Mouse (Mus musculus) midbrain, embryonic 16.5 days (tissue): ENCODE measurements around the gene Ccdc17. TPM values are rescaled to one million over a fixed set of nuclear protein-coding genes. Genes with fewer than 3 reads are reported as not detected.

ENCODE experiments used
- ATAC-seq: fragments of 200-750 bp; cut with Nextera tagmentation; 2 replicates; pipeline ENCODE4 v1.8.0; 2017; ENCODE audit warnings: moderate TSS enrichment
- H3K27ac ChIP-seq: fragments of 300-500 bp; sonication (generic); 2 replicates; pipeline ENCODE4 v1.5.1; 2014; ENCODE audit warnings: mild to moderate bottlenecking, low read length, mixed read lengths
- H3K27me3 ChIP-seq: fragments of 300-500 bp; sonication (generic); 2 replicates; pipeline ENCODE4 v1.6.1; 2014; ENCODE audit warnings: low read depth, low read length, mixed read lengths; ENCODE audit not compliant: control insufficient read depth, insufficient read depth
- H3K36me3 ChIP-seq: fragments of 300-500 bp; sonication (generic); 2 replicates; pipeline ENCODE4 v1.6.1; 2014; ENCODE audit warnings: mild to moderate bottlenecking, low read length, moderate library complexity, mixed read lengths; ENCODE audit not compliant: control insufficient read depth, insufficient read depth
- H3K4me1 ChIP-seq: fragments of 300-500 bp; sonication (generic); 2 replicates; pipeline ENCODE4 v1.6.1; 2014; ENCODE audit warnings: mild to moderate bottlenecking, low read length, mixed read lengths; ENCODE audit not compliant: control insufficient read depth, insufficient read depth
- H3K4me2 ChIP-seq: fragments of 300-500 bp; sonication (generic); 2 replicates; pipeline ENCODE4 v1.6.1; 2014; ENCODE audit warnings: mild to moderate bottlenecking, low read length, mixed read lengths
- H3K4me3 ChIP-seq: fragments of 300-500 bp; sonication (generic); 2 replicates; pipeline ENCODE4 v1.5.1; 2014; ENCODE audit warnings: low read depth, mild to moderate bottlenecking, low read length, moderate library complexity, mixed read lengths
- H3K9ac ChIP-seq: fragments of 300-500 bp; sonication (generic); 2 replicates; pipeline ENCODE4 v1.6.1; 2014; ENCODE audit warnings: low read depth, low read length, mixed read lengths
- H3K9me3 ChIP-seq: fragments of 300-500 bp; sonication (generic); replicated peaks from 2 replicates; pipeline ENCODE4 v1.6.1; 2014; ENCODE audit warnings: mild to moderate bottlenecking, low read length, mixed read lengths; ENCODE audit not compliant: control insufficient read depth, poor library complexity, severe bottlenecking
- WGBS: fragments of 180-500 bp; shearing (Covaris S2); extraction: QIAGEN DNeasy Blood & Tissue Kit; methylation state at CpG from one replicate; pipeline ENCODE4 v1.1.7; 2014; 5-methylcytosine and 5-hydroxymethylcytosine counted together
- polyA plus RNA-seq: library from polyadenylated mRNA; unstranded; fragments of >200 nt; fragmentation: Nextera tagmentation; extraction: Ambion mirVana; gene quantifications from 2 replicates; pipeline ENCODE4 v1.2.1, GENCODE M21; 2015

Ccdc17 gene
- polyA plus RNA-seq, 1 experiment from 2014 or later = 5.9 TPM

DNA sequence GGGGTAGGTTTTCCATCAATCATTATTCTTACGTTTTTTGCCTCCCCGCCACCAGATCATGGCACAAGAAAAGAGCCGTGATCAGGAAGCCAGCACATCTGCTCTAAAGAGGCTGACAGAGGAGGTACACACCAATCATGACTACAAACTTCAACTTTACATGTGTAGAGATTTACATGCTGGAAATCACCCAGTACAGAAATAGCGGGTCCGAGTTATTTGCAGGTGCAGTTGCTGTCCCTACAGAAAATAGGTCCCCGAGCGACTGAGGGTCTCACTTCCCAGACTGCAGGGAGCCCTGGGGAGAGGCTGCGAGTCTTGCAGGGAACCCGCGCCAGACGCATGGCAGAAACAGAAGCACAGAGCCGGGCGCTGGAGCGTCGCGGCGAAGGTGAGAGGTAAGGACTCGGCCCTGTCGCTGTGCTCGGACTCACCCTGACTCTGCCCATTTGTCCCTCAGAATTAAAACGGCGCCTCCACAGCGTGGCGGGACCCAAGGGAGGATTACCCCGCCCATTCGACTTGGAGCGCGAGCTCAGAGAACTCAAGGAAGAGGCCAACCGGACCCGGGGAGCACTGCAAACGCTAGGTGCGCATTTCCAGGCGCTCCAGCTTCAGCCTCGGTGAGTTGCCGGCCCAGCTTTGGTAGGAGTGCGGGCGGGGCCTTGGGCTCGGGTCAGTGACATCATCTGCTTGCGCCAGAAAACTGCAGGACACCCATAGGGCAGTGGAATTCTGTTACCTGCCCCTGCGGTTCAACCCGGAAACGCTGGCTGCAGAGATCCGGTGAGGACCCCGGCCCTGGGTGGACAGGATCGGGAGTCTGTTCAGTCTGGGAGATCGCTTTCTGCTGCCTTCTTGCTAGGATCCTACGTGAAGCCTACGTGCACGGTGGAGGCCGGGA lies 776 bp downstream of the Ccdc17 start:
- Histone ChIP-seq H3K4me3 (peak overlapping the region; percentile 64), H3K27me3 (no peaks in the 10 kb centered on the region), H3K36me3 (peaks cover 19% of the 10 kb centered on the region), H3K9ac (peak overlapping the region; percentile 70), H3K27ac (peak overlapping the region; percentile 72), H3K9me3 (no peaks in the 10 kb centered on the region), H3K4me1 (peaks cover 18% of the 10 kb centered on the region), H3K4me2 (peak overlapping the region; percentile 80)
- ATAC-seq = peak; percentile 97
- WGBS = under 1% methylated on average over 50 of the region's 50 CpGs

DNA sequence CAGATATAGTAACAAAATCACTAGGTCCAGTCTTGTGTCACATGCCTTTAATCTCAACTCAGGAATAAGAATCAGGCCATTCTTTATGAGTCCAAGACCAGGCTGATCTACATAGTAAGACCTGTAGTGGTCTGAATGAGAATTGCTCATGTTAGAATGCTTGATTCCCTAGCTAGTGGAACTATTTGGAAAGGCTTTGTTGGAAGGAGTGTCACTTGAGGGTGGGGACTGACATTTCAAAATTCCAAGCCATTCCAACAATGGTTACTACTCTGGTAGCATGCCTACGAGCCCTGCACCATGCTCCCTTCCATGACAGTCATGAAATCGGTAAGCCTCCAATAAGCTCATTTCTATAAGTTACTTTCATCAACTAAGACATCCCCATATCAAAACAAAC lies 16.2 kb downstream of the Ccdc17 start:
- Histone ChIP-seq H3K9me3 (no peaks in the 10 kb centered on the region), H3K4me3 (no peak overlapping the region), H3K9ac (no peak overlapping the region), H3K4me1 (no peaks in the 10 kb centered on the region), H3K27ac (no peak overlapping the region), H3K4me2 (no peak overlapping the region), H3K36me3 (peaks cover 9% of the 10 kb centered on the region; the same call in 1 of the 2 replicates), H3K27me3 (no peaks in the 10 kb centered on the region)
- no peak for ATAC-seq
- WGBS = 91% methylated on average over 2 of the region's 2 CpGs

DNA sequence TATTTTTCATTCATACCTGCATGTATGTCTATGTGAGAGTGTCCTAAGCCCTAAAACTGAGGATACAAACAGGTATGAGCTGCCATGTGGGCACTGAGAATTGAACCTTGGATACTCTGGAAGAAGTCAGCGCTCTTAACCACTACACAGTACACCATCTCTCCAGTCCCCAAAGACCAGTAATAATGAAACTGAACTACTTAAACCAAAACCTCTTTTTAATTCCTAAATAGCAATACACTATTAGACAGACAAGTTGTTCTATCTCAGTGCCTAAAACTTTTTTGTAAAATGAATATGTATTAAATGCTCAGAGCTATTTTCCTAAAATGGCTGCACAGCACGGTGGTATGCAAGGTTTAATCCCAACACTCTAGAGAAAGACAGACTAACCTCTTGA lies 18.8 kb downstream of the Ccdc17 start:
- no peak overlapping the region for H3K9ac ChIP-seq
- H3K27me3 ChIP-seq = no peaks in the 10 kb centered on the region
- H3K4me1 ChIP-seq = no peaks in the 10 kb centered on the region
- no peak overlapping the region for H3K27ac ChIP-seq
- 97% methylated on average over 2 of the region's 2 CpGs for WGBS
- no peak overlapping the region for H3K4me3 ChIP-seq
- H3K9me3 ChIP-seq = no peaks in the 10 kb centered on the region
- H3K4me2 ChIP-seq = no peak overlapping the region
- no peak for ATAC-seq
- peaks cover 15% of the 10 kb centered on the region for H3K36me3 ChIP-seq

DNA sequence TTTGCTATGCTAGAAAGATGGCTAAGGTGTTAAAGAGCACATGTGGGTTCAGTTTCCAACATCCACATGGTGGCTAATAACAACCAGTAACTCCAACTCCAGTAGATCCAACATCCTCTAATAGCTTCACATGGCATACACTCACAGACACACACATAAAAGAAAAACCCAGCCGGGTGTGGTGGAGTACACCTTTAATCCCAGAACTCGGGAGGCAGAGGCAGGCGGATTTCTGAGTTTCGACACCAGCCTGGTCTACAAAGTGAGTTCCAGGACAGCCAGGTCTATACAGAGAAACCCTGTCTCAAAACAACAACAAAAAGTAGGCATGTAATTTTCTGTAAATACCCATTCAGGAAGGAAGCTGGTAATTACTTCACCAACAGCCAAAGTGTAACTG lies 28.4 kb downstream of the Ccdc17 start:
- WGBS = 93% methylated on average over 4 of the region's 4 CpGs
- ATAC-seq = no peak
- no peak overlapping the region for H3K4me3 ChIP-seq

DNA sequence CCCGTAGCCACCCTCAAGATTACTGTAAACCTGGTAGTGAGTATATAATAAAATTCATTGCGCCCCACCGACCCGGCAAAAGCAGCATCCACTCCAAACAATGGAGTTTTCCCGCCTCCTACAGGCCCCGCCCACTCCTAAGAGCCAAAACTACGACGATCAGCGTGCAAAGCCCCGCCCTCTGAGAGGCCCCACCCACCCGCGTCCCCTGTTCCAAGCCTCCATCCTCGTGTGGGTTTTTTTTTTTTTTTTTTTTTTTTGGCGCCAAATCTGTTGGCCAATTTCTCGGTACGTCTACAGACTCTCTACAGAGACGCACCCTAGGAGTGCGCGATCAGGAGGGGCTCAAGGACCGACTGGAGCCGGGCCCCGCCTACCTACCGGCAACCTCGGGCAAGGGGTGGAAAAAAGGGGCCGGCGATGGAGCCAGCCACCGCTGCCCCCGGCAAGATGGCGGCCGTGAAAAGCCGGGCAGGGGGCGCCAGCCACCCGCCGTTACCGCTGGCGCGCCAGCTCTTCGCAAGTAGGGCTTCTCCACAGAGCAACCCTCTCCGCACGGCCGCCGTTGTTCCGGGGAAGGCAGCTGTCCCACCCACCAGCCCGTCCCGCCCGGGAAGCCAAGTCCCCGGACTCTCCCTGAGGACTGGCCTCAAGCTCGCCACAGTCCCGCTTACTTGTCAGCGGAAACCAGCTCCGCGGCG lies 30.4 kb downstream of the Ccdc17 start:
- H3K36me3 ChIP-seq = no peaks in the 10 kb centered on the region
- H3K9ac ChIP-seq = peak overlapping the region; percentile 86
- H3K27ac ChIP-seq = peak overlapping the region; percentile 96
- WGBS = under 1% methylated on average over 52 of the region's 53 CpGs
- no peaks in the 10 kb centered on the region for H3K27me3 ChIP-seq
- peak; percentile 89 for ATAC-seq
- peaks cover 21% of the 10 kb centered on the region for H3K4me1 ChIP-seq
- H3K9me3 ChIP-seq = no peaks in the 10 kb centered on the region
- H3K4me3 ChIP-seq = peak overlapping the region; percentile 99
- peak overlapping the region; percentile 83 for H3K4me2 ChIP-seq

More for the DNA sequence above, 28.4 kb downstream of the Ccdc17 start:
- Histone ChIP-seq H3K27me3 (no peaks in the 10 kb centered on the region), H3K4me2 (no peak overlapping the region), H3K27ac (no peak overlapping the region), H3K4me1 (peaks cover 21% of the 10 kb centered on the region), H3K9me3 (no peaks in the 10 kb centered on the region), H3K9ac (no peak overlapping the region), H3K36me3 (peaks cover 10% of the 10 kb centered on the region)

DNA sequence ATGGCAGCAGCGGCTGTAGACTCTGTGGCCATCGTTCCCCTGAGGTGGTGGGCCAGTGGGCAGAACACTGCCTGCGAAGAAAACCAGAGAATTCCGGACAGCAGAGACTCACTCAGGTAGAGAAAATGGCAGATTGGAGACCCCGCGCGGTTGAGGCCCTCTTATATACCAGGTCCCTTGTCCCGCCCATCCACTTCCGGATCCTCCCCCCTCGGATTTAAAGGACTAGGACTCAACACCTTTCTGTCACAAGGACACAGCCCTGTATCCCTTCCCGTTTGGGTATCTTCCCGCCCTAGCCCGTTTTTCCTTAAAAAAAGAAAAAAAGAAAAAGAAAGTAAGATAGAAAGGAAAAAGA lies 30.9 kb downstream of the Ccdc17 start:
- no peaks in the 10 kb centered on the region for H3K27me3 ChIP-seq
- H3K4me3 ChIP-seq = peak overlapping the region; percentile 99
- H3K9ac ChIP-seq = peak overlapping the region; percentile 86
- H3K9me3 ChIP-seq = no peaks in the 10 kb centered on the region
- no peaks in the 10 kb centered on the region for H3K36me3 ChIP-seq
- H3K4me2 ChIP-seq = peak overlapping the region; percentile 83
- peaks cover 21% of the 10 kb centered on the region for H3K4me1 ChIP-seq
- ATAC-seq = peak; percentile 95
- 0% methylated on average over 13 of the region's 13 CpGs for WGBS
- H3K27ac ChIP-seq = peak overlapping the region; percentile 96

DNA sequence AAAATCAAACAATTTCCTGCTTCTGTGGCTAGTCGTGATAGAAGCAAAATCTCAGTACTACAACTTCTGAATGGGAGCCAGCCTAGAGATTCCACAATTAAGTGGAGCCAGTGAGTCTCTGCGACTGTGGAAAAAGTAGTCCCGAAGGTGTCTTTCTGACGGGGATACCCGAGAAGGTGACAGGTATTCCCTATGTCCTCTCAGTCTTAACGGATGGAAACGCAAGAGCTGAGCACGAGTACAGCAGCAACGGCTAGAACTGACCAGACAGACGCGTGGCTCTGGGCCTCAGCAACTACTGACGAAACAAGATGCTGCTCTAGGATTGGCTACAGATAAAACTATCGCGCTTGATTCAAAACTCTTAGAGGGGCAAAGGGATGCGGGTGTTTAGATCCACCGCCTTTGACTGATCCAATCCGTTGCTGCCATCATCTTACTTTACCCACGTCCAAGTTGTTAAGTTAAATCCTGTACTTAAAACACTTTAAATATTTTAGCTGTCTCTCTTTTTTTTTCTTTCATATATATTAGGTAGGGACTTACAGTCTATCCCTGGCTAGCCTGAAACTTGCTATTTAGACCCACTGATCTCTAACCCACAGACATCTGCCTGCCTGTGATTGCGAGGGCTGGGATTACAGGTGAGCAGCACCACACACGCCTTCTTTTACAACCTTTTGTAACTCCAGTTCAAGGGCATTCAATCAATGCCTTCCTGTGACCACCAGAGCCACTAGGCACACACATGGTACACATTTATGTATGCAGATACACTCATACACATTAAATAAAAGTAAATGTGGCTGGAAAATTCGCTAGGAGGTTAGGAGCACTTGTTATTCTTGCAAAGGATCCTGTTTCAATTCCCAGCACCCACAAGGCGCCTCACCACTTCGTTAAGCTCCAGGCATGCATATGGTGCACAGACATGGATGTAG lies 31.5 kb downstream of the Ccdc17 start, which contains the start of gene Nasp:
Nasp (minus strand) TSS at position 220 of the 941 bp plus-strand sequence.
- Histone ChIP-seq H3K4me1 (peaks cover 21% of the 10 kb centered on the region), H3K36me3 (no peaks in the 10 kb centered on the region), H3K27ac (peak within 1 kb of the TSS; percentile 96), H3K4me2 (peak within 1 kb of the TSS; percentile 83), H3K27me3 (no peaks in the 10 kb centered on the region), H3K4me3 (peak within 1 kb of the TSS; percentile 99), H3K9me3 (no peaks in the 10 kb centered on the region), H3K9ac (peak within 1 kb of the TSS; percentile 86)
- ATAC-seq = peak; percentile 89
- WGBS = 9% methylated on average over 23 of the region's 23 CpGs

DNA sequence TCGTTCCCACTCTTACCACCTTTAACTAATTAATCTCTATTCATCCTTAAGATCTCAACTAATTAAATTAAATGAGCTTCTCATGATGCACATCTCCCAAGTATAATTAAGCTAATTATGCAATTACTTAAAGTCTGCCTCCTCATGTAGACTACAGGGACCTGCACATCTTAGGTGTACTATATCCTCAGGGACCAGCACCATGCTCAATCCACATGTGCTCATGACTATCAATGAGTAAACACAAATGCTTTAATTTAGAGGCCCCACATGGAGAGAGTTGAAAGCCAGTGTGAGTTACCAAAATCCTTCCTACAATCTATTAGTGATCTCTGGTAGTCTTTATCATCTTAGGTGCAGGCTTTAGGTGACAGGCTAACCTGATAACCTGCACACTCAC lies 38.7 kb downstream of the Ccdc17 start:
- H3K27me3 ChIP-seq = no peaks in the 10 kb centered on the region
- no peak overlapping the region for H3K27ac ChIP-seq
- peaks cover 30% of the 10 kb centered on the region for H3K36me3 ChIP-seq
- WGBS = 85% methylated on average over 1 of the region's 1 CpGs
- no peak overlapping the region for H3K9ac ChIP-seq
- no peaks in the 10 kb centered on the region for H3K4me1 ChIP-seq
- no peaks in the 10 kb centered on the region for H3K9me3 ChIP-seq
- no peak overlapping the region for H3K4me3 ChIP-seq
- ATAC-seq = no peak; the same call in 1 of the 2 replicates
- no peak overlapping the region for H3K4me2 ChIP-seq
